Comparison of ENCODE assay signal across 34 mouse cellular contexts in genomic region chr10:18839530-18839929, GRCm38 (mm10). TPM values are rescaled to one million over a fixed set of nuclear protein-coding genes. Genes with fewer than 3 reads are reported as not detected.
DNase-seq lines count a peak whose midpoint lies in the region; ATAC-seq and TF ChIP-seq lines count a peak whose summit lies in the region.
"Had no signal": no experiment of that assay in that cellular context is flagged by ENCODE, and none has a peak within 500 bp of the region (broad histone marks: within the 10 kb centered on the region; RNA-seq: fewer than 3 reads in every experiment).

No protein-coding gene starts in this region.

- WGBS in heart, embryonic 15.5 days, result 30% methylated on average over 4 of the region's 4 CpGs
- 39% methylated on average over 4 of the region's 4 CpGs for WGBS in heart, embryonic 11.5 days (ENCODE audit: insufficient replicate concordance)
- 51% methylated on average over 4 of the region's 4 CpGs for WGBS in lung, postnatal 0 days

- no peak overlapping the region for H3K4me2 ChIP-seq in heart, embryonic 15.5 days
- H3K4me2 ChIP-seq in heart, embryonic 11.5 days, result no peak overlapping the region
- H3K4me2 ChIP-seq in lung, postnatal 0 days (replicated peaks; ENCODE audit: low read depth, low read length), result no peak overlapping the region
- H3K4me2 ChIP-seq: embryonic facial prominence, embryonic 12.5 days; embryonic facial prominence, embryonic 15.5 days; hindbrain, embryonic 12.5 days; hindbrain, embryonic 15.5 days had no signal

- ATAC-seq in heart, embryonic 15.5 days (replicated peaks; ENCODE audit: insufficient number of reproducible peaks, insufficient read depth, low FRiP score, low read depth), result peak; percentile 70; the same call in 1 of the 2 replicates
- no peak for ATAC-seq in heart, embryonic 11.5 days (replicated peaks; ENCODE audit: insufficient number of reproducible peaks, low FRiP score, low TSS enrichment)
- 0 out of 2 replicates have a peak, but pooled peaks have one; percentile 38 for ATAC-seq in lung, postnatal 0 days
- no peak for ATAC-seq in cerebellum, adult (ENCODE audit: insufficient number of reproducible peaks, low FRiP score, low TSS enrichment)
- ATAC-seq: forebrain, embryonic 14.5 days; forebrain, postnatal 0 days; intestine, postnatal 0 days; Patski had no signal

- no peak for TF ChIP-seq CTCF in lung, postnatal 0 days (IDR thresholded peaks at IDR 0.05)

- no peaks in the 10 kb centered on the region for H3K9me3 ChIP-seq in heart, embryonic 15.5 days (replicated peaks)
- no peaks in the 10 kb centered on the region for H3K9me3 ChIP-seq in heart, embryonic 11.5 days (replicated peaks; ENCODE audit: control insufficient read depth, low read length)
- H3K9me3 ChIP-seq in lung, postnatal 0 days (ENCODE audit: low read length), result no peaks in the 10 kb centered on the region
- H3K9me3 ChIP-seq: embryonic facial prominence, embryonic 12.5 days; embryonic facial prominence, embryonic 15.5 days; G1E; hindbrain, embryonic 12.5 days; hindbrain, embryonic 15.5 days had no signal

- intact Hi-C loops in heart, postnatal 10 days (cut with DNase I), result no loop called here

- no peak for TF ChIP-seq EP300 in lung, postnatal 0 days (IDR thresholded peaks at IDR 0.05)

- H3K27ac ChIP-seq in heart, embryonic 15.5 days, result no peak overlapping the region
- H3K27ac ChIP-seq in heart, embryonic 11.5 days (ENCODE audit: low read depth, low read length), result no peak overlapping the region
- no peak overlapping the region for H3K27ac ChIP-seq in lung, postnatal 0 days (ENCODE audit: low read length)
- H3K27ac ChIP-seq: embryonic facial prominence, embryonic 12.5 days; embryonic facial prominence, embryonic 15.5 days; gastrocnemius, adult 2 months; hindbrain, embryonic 12.5 days; hindbrain, embryonic 15.5 days had no signal

- H3K27me3 ChIP-seq in heart, embryonic 15.5 days, result no peaks in the 10 kb centered on the region
- peaks cover 4% of the 10 kb centered on the region for H3K27me3 ChIP-seq in heart, embryonic 11.5 days (ENCODE audit: control insufficient read depth, insufficient read depth, low read length)
- H3K27me3 ChIP-seq in lung, postnatal 0 days (replicated peaks; ENCODE audit: insufficient read depth, low read length), result peaks cover 7% of the 10 kb centered on the region; the same call in 1 of the 2 replicates
- no peaks in the 10 kb centered on the region; the same call in 1 of the 2 replicates for H3K27me3 ChIP-seq in splenic B cell, adult 2 months (ENCODE audit: control insufficient read depth, insufficient read depth, low read length, poor library complexity, severe bottlenecking)
- H3K27me3 ChIP-seq: CH12.LX had no signal

- peaks cover 7% of the 10 kb centered on the region for H3K4me1 ChIP-seq in heart, embryonic 15.5 days (replicated peaks)
- no peaks in the 10 kb centered on the region; the same call in 1 of the 2 replicates for H3K4me1 ChIP-seq in heart, embryonic 11.5 days (ENCODE audit: control insufficient read depth, insufficient read depth, low read length)
- H3K4me1 ChIP-seq in lung, postnatal 0 days (ENCODE audit: insufficient read depth, low read depth, low read length), result no peaks in the 10 kb centered on the region
- H3K4me1 ChIP-seq: hindbrain, embryonic 12.5 days had no signal

- H3K4me3 ChIP-seq in heart, embryonic 15.5 days, result no peak overlapping the region
- H3K4me3 ChIP-seq in heart, embryonic 11.5 days (ENCODE audit: low read depth, low read length), result no peak overlapping the region
- no peak overlapping the region for H3K4me3 ChIP-seq in lung, postnatal 0 days (ENCODE audit: low read depth, low read length)
- H3K4me3 ChIP-seq: embryonic facial prominence, embryonic 12.5 days; embryonic facial prominence, embryonic 15.5 days; gastrocnemius, adult 2 months; hindbrain, embryonic 12.5 days; hindbrain, embryonic 15.5 days had no signal

- DNase-seq in heart, postnatal 10 days, result peak; percentile 20 to 43
- no peak for DNase-seq in heart, adult 11 months
- no peak for DNase-seq in lung, postnatal 0 days (ENCODE audit: low spot score)
- no peak for DNase-seq in lung, postnatal 10 days
- peak; percentile 14 for DNase-seq in splenic B cell, adult 2 months (ENCODE audit: low read depth, low spot score)
- DNase-seq: adrenal gland, postnatal 10 days; adrenal gland, postnatal 36 days; B cell, adult 2 months; cerebellum, adult 11 months; cerebellum, adult 2 months; cerebellum, adult 9-11 months; cerebellum, postnatal 25 days; forebrain, postnatal 0 days; gastrocnemius, adult 2 months; gastrocnemius, postnatal 14 days; heart, adult 18-20 months had no signal

- H3K36me3 ChIP-seq in heart, embryonic 15.5 days, result no peaks in the 10 kb centered on the region
- H3K36me3 ChIP-seq in heart, embryonic 11.5 days (ENCODE audit: control insufficient read depth, insufficient read depth, low read length), result no peaks in the 10 kb centered on the region
- H3K36me3 ChIP-seq in lung, postnatal 0 days (ENCODE audit: insufficient read depth, low read length), result no peaks in the 10 kb centered on the region
- no peaks in the 10 kb centered on the region for H3K36me3 ChIP-seq in splenic B cell, adult 2 months (ENCODE audit: control insufficient read depth, insufficient read depth, low read length, poor library complexity, severe bottlenecking)
- H3K36me3 ChIP-seq: embryonic facial prominence, embryonic 12.5 days; embryonic facial prominence, embryonic 15.5 days; G1E; hindbrain, embryonic 12.5 days; hindbrain, embryonic 15.5 days had no signal

- H3K9ac ChIP-seq in heart, embryonic 15.5 days, result no peak overlapping the region
- no peak overlapping the region for H3K9ac ChIP-seq in heart, embryonic 11.5 days (ENCODE audit: low read depth, low read length)
- H3K9ac ChIP-seq in lung, postnatal 0 days (replicated peaks; ENCODE audit: low read depth), result no peak overlapping the region
- H3K9ac ChIP-seq: embryonic facial prominence, embryonic 12.5 days; embryonic facial prominence, embryonic 15.5 days; forebrain, postnatal 0 days; hindbrain, embryonic 12.5 days; hindbrain, embryonic 15.5 days had no signal

RNA-seq across cellular contexts. Expression of gene Perp, which starts 5.3 kb away (rescaled TPM):
- 162 and 194 TPM in 2 replicates for polyA plus RNA-seq in heart, embryonic 15.5 days (2015; fragmentation: Nextera tagmentation; extraction: Ambion mirVana)
- 80.9 and 102 TPM in 2 replicates for polyA plus RNA-seq in heart, embryonic 11.5 days (2014; fragmentation: Nextera tagmentation; extraction: Ambion mirVana)
- 100 to 1,000 TPM; 216 to 230 TPM for total RNA-seq in heart, postnatal 10 days (2021)
- 65.5 and 70.9 TPM in 2 replicates for polyA plus RNA-seq in lung, postnatal 0 days (2015; fragmentation: Nextera tagmentation; extraction: Ambion mirVana)
- total RNA-seq: G1E had no signal
- polyA plus RNA-seq: G1E had no signal

RNA-seq across cellular contexts. Expression of gene Gm4922, which starts 52.9 kb away (rescaled TPM):
- polyA plus RNA-seq in heart, embryonic 15.5 days (2015; fragmentation: Nextera tagmentation; extraction: Ambion mirVana), result 0.08 TPM in 1 of 2 replicates, not detected in the other
- 0.19 TPM in 1 of 2 replicates, not detected in the other for polyA plus RNA-seq in heart, embryonic 11.5 days (2014; fragmentation: Nextera tagmentation; extraction: Ambion mirVana)
- total RNA-seq in heart, postnatal 10 days (2021), result not detected
- 0.05 and 0.08 TPM in 2 replicates for polyA plus RNA-seq in lung, postnatal 0 days (2015; fragmentation: Nextera tagmentation; extraction: Ambion mirVana)
- total RNA-seq: adrenal gland, adult 18-20 months; adrenal gland, postnatal 10 days; adrenal gland, postnatal 36 days; CH12.LX; common myeloid progenitor, adult 5-6 weeks; forebrain, postnatal 0 days; gastrocnemius, adult 2 months; gastrocnemius, postnatal 14 days; gastrocnemius, postnatal 4 days; heart, adult 18-20 months; hematopoietic stem cell, adult 5-6 weeks had no signal
- polyA plus RNA-seq: cerebellum, adult 2 months; embryonic facial prominence, embryonic 12.5 days; embryonic facial prominence, embryonic 15.5 days; forebrain, embryonic 14.5 days; frontal cortex, adult 2 months; G1E; heart, embryonic 14.5 days; Patski had no signal

Comparison
In these comparisons a context has a peak if more than half of its experiments do, and no peak if none do; other contexts are left out.
1. ATAC-seq: peak in heart, embryonic 15.5 days (single experiment) and lung, postnatal 0 days (single experiment); none in heart, embryonic 11.5 days (single experiment) and cerebellum, adult (single experiment).
2. DNase-seq: peak in heart, postnatal 10 days (2 of 2) and splenic B cell, adult 2 months (single experiment); none in heart, adult 11 months (single experiment), lung, postnatal 0 days (single experiment) and lung, postnatal 10 days (single experiment).